Mouse (Mus musculus) limb, embryonic 10.5 days (tissue): ENCODE measurements around the gene Gabrb3. TPM values are rescaled to one million over a fixed set of nuclear protein-coding genes. Genes with fewer than 3 reads are reported as not detected.
"Not testable (repeated sequence)": the region's sequence is repeated elsewhere in the genome, so short reads cannot be mapped to it uniquely, and the experiment has no call there.

ENCODE experiments used
- DNase-seq: peaks from one replicate; pipeline ENCODE4 v3.0.0-alpha.2; 2017; ENCODE audit warnings: low spot score
- H3K27ac ChIP-seq: fragments of 300-500 bp; sonication (generic); 2 replicates; pipeline ENCODE4 v1.5.1; 2016; ENCODE audit warnings: mild to moderate bottlenecking
- H3K27me3 ChIP-seq: fragments of 300-500 bp; sonication (generic); 2 replicates; pipeline ENCODE4 v1.6.1; 2016; ENCODE audit warnings: low read depth, mild to moderate bottlenecking; ENCODE audit not compliant: poor library complexity, severe bottlenecking
- H3K36me3 ChIP-seq: fragments of 300-500 bp; sonication (generic); 2 replicates; pipeline ENCODE4 v1.6.1; 2016; ENCODE audit warnings: mild to moderate bottlenecking, moderate library complexity
- H3K4me1 ChIP-seq: fragments of 300-500 bp; sonication (generic); 2 replicates; pipeline ENCODE4 v1.6.1; 2016
- H3K4me3 ChIP-seq: fragments of 300-500 bp; sonication (generic); 2 replicates; pipeline ENCODE4 v1.5.1; 2016; ENCODE audit warnings: mild to moderate bottlenecking, moderate library complexity
- H3K9me3 ChIP-seq: fragments of 300-500 bp; sonication (generic); replicated peaks from 2 replicates; pipeline ENCODE4 v1.6.1; 2016; ENCODE audit warnings: mild to moderate bottlenecking
- WGBS: fragments of 180-500 bp; shearing (Covaris S2); methylation state at CpG from one replicate; pipeline ENCODE4 v1.1.7; 2016; 5-methylcytosine and 5-hydroxymethylcytosine counted together
- polyA plus RNA-seq: library from polyadenylated mRNA; unstranded; fragments of >200 nt; fragmentation: Nextera tagmentation; extraction: Ambion mirVana; gene quantifications from 2 replicates; pipeline ENCODE4 v1.2.1, GENCODE M21; 2016

The Gabrb3 gene
- polyA plus RNA-seq, 1 experiment from 2014 or later, result 0.95 TPM

DNA sequence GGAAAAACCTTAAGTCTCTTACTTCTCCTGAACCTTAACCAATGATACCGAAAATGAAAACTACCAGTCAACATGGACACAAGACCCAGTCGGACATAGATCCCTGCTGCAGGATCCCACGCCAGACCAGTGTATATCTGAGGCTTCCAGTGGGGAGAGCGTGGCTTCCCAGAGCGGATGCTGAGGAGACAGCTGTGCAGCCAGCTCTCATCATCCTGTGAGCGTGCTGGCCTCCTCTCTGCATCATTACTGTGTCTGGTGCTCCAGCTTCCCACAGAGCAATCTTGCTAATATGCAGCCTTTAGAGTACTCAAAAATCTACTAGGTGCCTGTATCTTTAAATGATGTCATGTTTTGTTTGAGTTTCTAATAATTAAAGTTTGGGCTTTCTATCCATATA is 257.9 kb downstream of the Gabrb3 start:
- Histone ChIP-seq H3K27ac (no peak overlapping the region), H3K4me3 (no peak overlapping the region), H3K4me1 (no peaks in the 10 kb centered on the region), H3K36me3 (no peaks in the 10 kb centered on the region), H3K27me3 (no peaks in the 10 kb centered on the region), H3K9me3 (no peaks in the 10 kb centered on the region)
- no peak for DNase-seq
- 90% methylated on average over 6 of the region's 6 CpGs for WGBS

- Histone ChIP-seq H3K27ac (no peak overlapping the region), H3K36me3 (no peaks in the 10 kb centered on the region), H3K4me1 (no peaks in the 10 kb centered on the region), H3K4me3 (no peak overlapping the region), H3K27me3 (no peaks in the 10 kb centered on the region), H3K9me3 (no peaks in the 10 kb centered on the region)
- DNase-seq, result no peak
- WGBS, result 72% methylated on average over 4 of the region's 4 CpGs
Measured at GRCm38 (mm10) chr7:57689836-57690235, 270.3 kb downstream of the Gabrb3 start.

DNA sequence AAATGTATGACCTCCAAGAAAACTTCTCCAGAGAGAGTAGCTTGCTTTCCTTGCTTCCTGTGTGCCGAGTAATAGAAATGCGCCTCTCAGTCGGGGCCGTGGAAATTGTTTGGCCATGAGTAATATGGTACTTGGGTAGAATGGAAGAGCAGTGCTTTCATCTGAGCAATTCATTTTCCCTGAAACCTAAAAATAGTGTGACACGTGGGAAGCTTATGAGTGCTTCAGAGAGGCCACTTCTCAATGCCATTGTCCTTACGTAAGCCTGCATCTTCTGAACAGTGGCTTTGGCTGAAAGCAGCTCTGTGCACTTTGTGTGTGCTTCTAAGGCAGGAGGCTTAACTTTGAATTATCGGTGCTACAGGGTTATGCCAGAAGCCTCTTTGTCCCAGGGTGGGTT is 280.9 kb downstream of the Gabrb3 start:
- H3K36me3 ChIP-seq, result no peaks in the 10 kb centered on the region
- no peaks in the 10 kb centered on the region for H3K27me3 ChIP-seq
- WGBS, result 92% methylated on average over 7 of the region's 7 CpGs
- no peak for DNase-seq
- H3K4me1 ChIP-seq, result no peaks in the 10 kb centered on the region
- H3K4me3 ChIP-seq, result no peak overlapping the region
- H3K9me3 ChIP-seq, result no peaks in the 10 kb centered on the region
- no peak overlapping the region for H3K27ac ChIP-seq

- no peaks in the 10 kb centered on the region for H3K36me3 ChIP-seq
- no peak overlapping the region for H3K4me3 ChIP-seq
- no peak overlapping the region for H3K27ac ChIP-seq
- DNase-seq, result no peak
- H3K27me3 ChIP-seq, result no peaks in the 10 kb centered on the region
- H3K9me3 ChIP-seq, result no peaks in the 10 kb centered on the region
- no peaks in the 10 kb centered on the region for H3K4me1 ChIP-seq
Measured at GRCm38 (mm10) chr7:57701046-57701445, 281.6 kb downstream of the Gabrb3 start.

GRCm38 (mm10) chr7:57703580-57703979 is 284.1 kb downstream of the Gabrb3 start:
- Histone ChIP-seq H3K4me3 (no peak overlapping the region), H3K27me3 (no peaks in the 10 kb centered on the region), H3K27ac (no peak overlapping the region), H3K36me3 (no peaks in the 10 kb centered on the region), H3K4me1 (no peaks in the 10 kb centered on the region), H3K9me3 (no peaks in the 10 kb centered on the region)
- DNase-seq, result no peak
- WGBS, result 80% methylated on average over 1 of the region's 1 CpGs

- DNase-seq, result no peak
Measured at GRCm38 (mm10) chr7:57706092-57706491, 286.6 kb downstream of the Gabrb3 start.

GRCm38 (mm10) chr7:57706976-57707740 is 287.7 kb downstream of the Gabrb3 start:
- WGBS, result 90% methylated on average over 7 of the region's 7 CpGs
- Histone ChIP-seq H3K27me3 (no peaks in the 10 kb centered on the region), H3K4me1 (no peaks in the 10 kb centered on the region), H3K36me3 (no peaks in the 10 kb centered on the region), H3K4me3 (no peak overlapping the region), H3K9me3 (no peaks in the 10 kb centered on the region), H3K27ac (no peak overlapping the region)
- DNase-seq, result no peak

More at GRCm38 (mm10) chr7:57706092-57706491, 286.6 kb downstream of the Gabrb3 start:
- H3K4me1 ChIP-seq, result no peaks in the 10 kb centered on the region
- H3K27me3 ChIP-seq, result no peaks in the 10 kb centered on the region
- no peaks in the 10 kb centered on the region for H3K36me3 ChIP-seq
- no peaks in the 10 kb centered on the region for H3K9me3 ChIP-seq
- WGBS, result over 99% methylated on average over 6 of the region's 6 CpGs
- no peak overlapping the region for H3K4me3 ChIP-seq
- H3K27ac ChIP-seq, result no peak overlapping the region

- no peaks in the 10 kb centered on the region for H3K27me3 ChIP-seq
- H3K4me1 ChIP-seq, result no peaks in the 10 kb centered on the region
- no peak overlapping the region for H3K27ac ChIP-seq
- H3K9me3 ChIP-seq, result no peaks in the 10 kb centered on the region
- H3K36me3 ChIP-seq, result no peaks in the 10 kb centered on the region
- H3K4me3 ChIP-seq, result no peak overlapping the region
- DNase-seq, result no peak
Measured at GRCm38 (mm10) chr7:57711709-57712108, 292.2 kb downstream of the Gabrb3 start.

DNA sequence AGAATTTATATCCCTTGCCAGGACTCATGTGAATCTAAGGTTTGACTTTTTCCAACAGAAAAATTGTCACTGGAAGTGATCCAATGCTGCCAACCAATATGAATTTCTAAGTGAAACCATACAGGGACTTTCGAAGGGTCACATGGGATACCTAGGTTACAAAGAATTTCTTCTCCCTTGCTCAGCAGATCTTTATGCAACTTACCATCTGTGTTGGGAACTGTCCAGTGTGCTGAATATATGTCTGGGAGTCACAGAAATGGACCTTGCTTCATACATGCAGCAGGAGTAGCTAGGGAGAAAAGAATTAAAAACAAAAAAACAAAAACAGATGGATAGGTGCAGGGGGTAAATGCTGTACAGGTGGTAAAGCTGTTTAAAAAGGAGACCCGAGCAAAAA is 327.3 kb downstream of the Gabrb3 start:
- 78% methylated on average over 2 of the region's 2 CpGs for WGBS
- Histone ChIP-seq H3K36me3 (no peaks in the 10 kb centered on the region), H3K9me3 (no peaks in the 10 kb centered on the region), H3K4me1 (no peaks in the 10 kb centered on the region), H3K27ac (no peak overlapping the region), H3K27me3 (no peaks in the 10 kb centered on the region), H3K4me3 (no peak overlapping the region)
- no peak for DNase-seq

DNA sequence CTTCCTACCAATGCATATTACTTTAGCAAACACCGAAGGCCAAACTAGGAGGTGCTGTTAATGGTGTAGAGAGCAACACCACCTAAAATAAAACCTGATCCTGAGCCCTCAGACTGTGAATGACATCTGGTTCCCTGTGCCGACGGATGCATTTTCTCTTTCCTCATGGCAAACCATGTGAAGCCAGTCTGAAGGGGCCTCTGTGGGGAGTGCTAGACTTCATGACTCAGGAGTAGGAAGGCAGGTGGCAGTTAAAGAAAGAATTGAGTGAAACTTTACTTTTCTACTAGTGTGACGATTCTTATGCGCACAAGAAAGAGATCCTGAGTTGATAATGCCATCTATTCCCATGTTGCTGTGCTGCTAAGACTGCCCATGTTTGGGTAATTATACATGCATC is 341.0 kb downstream of the Gabrb3 start:
- H3K4me3 ChIP-seq, result no peak overlapping the region
- no peak overlapping the region for H3K27ac ChIP-seq
- no peaks in the 10 kb centered on the region for H3K4me1 ChIP-seq
- no peaks in the 10 kb centered on the region for H3K27me3 ChIP-seq
- no peaks in the 10 kb centered on the region for H3K36me3 ChIP-seq
- WGBS, result 90% methylated on average over 5 of the region's 5 CpGs
- no peaks in the 10 kb centered on the region for H3K9me3 ChIP-seq
- DNase-seq, result no peak

DNA sequence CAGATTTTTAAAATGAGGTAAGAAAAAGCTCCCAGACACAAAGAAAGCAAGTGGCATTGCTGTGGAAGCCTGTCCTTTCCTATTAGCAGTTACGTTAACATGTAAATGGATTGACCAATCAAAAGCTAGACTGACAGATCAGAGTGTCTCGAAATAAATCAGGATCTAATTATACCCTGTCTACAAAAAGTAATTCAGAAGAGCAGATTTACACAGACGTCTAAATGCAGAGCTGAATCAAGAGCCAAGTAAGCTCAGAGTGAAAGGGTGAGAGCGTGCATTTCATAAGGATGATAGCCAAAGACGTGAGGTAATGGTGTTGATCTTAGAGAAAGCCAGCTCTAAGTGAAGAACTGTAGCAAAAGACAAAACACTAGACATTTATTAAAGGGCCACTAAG is 359.3 kb downstream of the Gabrb3 start:
- no peak overlapping the region for H3K4me3 ChIP-seq
- no peaks in the 10 kb centered on the region for H3K27me3 ChIP-seq
- DNase-seq, result no peak
- no peaks in the 10 kb centered on the region for H3K9me3 ChIP-seq
- H3K36me3 ChIP-seq, result no peaks in the 10 kb centered on the region
- no peaks in the 10 kb centered on the region for H3K4me1 ChIP-seq
- 67% methylated on average over 5 of the region's 5 CpGs for WGBS
- no peak overlapping the region for H3K27ac ChIP-seq

DNA sequence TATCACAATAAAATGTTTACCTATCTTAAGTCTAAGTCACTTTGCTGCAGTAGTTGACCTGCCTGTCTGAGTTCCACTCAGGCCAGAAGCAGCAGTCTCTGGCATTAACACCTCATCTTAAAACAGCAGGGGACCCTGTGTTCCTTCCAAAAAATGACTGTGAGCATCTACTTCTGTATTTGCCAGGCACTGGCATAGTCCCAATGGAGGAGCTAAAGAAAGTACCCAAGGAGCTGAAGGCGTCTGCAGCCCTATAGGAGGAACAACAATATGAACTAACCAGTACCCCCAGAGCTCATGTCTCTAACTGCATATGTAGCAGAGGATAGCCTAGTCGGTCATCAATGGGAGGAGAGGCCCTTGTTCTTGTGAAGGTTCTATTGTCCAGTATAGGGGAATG is 366.6 kb downstream of the Gabrb3 start:
- not testable (repeated sequence) for DNase-seq, H3K4me3 ChIP-seq, H3K9me3 ChIP-seq, H3K4me1 ChIP-seq, H3K27ac ChIP-seq, H3K36me3 ChIP-seq, H3K27me3 ChIP-seq
- 79% methylated on average over 2 of the region's 2 CpGs for WGBS

GRCm38 (mm10) chr7:57787520-57787919 is 368.0 kb downstream of the Gabrb3 start:
- WGBS, result 54% methylated on average over 2 of the region's 2 CpGs
- Histone ChIP-seq H3K27ac (no peak overlapping the region), H3K27me3 (no peaks in the 10 kb centered on the region), H3K4me3 (no peak overlapping the region), H3K9me3 (no peaks in the 10 kb centered on the region), H3K4me1 (no peaks in the 10 kb centered on the region), H3K36me3 (no peaks in the 10 kb centered on the region)
- no peak for DNase-seq

DNA sequence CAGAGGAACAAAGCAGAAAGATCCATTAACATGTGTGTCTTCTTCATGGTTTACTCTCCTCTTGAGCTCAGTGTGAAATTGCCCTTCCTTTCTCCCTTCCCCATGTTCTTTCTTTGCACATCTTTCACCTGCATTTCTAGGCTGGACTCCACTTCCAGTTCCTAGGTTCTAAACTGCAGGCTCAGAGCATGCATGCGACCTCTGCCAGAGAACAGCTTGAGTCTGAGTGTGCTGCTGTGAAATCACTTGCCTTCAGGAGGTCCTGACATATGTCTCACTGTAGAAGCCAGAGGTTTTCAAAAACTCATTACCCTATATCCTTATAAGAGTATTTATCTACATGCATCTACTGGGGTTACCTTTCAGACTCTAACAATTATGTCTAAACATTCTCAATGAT is 383.8 kb downstream of the Gabrb3 start:
- 71% methylated on average over 1 of the region's 1 CpGs for WGBS
- H3K4me1 ChIP-seq, result no peaks in the 10 kb centered on the region
- H3K27me3 ChIP-seq, result no peaks in the 10 kb centered on the region
- no peak for DNase-seq
- no peak overlapping the region for H3K4me3 ChIP-seq
- H3K27ac ChIP-seq, result no peak overlapping the region
- H3K36me3 ChIP-seq, result no peaks in the 10 kb centered on the region
- no peaks in the 10 kb centered on the region for H3K9me3 ChIP-seq
